ENCODE assay signal across 23 mouse cellular contexts in the genomic region with DNA sequence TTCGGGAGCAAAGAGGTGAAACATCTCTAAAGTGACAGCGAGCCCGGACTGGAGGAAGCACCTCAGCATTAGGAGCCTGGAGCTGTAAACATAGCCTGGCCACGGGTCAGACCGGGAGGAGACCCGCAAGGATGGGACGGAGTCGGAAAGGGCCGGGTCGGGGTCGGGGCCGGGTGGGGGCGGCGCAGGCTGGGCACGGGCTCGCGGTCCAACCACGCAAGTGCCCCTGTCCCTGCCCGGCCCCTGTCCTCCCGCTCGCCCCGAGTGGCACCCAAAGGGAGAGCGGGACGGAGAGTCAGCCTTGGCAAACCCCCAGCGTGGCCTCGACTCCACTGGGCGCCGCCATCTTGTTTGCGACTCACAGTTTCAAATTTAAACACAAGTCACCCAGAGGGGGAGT.
"Had no signal": no experiment of that assay in that cellular context is flagged by ENCODE, and none has a peak within 500 bp of the region (broad histone marks: within the 10 kb centered on the region; RNA-seq: fewer than 3 reads in every experiment).

No protein-coding gene starts in this region.

- H3K4me3 ChIP-seq: kidney, embryonic 15.5 days; layer of hippocampus, adult 2 months; limb, embryonic 10.5 days; limb, embryonic 13.5 days; liver, embryonic 12.5 days; liver, embryonic 15.5 days; midbrain, embryonic 12.5 days; midbrain, embryonic 15.5 days; neural tube, embryonic 12.5 days; neural tube, embryonic 15.5 days; stomach, embryonic 15.5 days had no signal

- DNase-seq: kidney, adult 8-10 months; kidney, postnatal 25 days; liver; lung, adult 2 months; lung, postnatal 14 days; lung, postnatal 4 days; retina, postnatal 1 day; right cerebral cortex, postnatal 25 days; spleen, adult 18-20 months; thymus, adult 2 months; thymus, postnatal 14 days; thymus, postnatal 4 days had no signal

- ATAC-seq: liver, embryonic 12.5 days; midbrain, embryonic 15.5 days had no signal

- H3K4me2 ChIP-seq: kidney, embryonic 15.5 days; limb, embryonic 13.5 days; liver, embryonic 12.5 days; liver, embryonic 15.5 days; midbrain, embryonic 12.5 days; midbrain, embryonic 15.5 days; neural tube, embryonic 12.5 days; neural tube, embryonic 15.5 days; stomach, embryonic 15.5 days had no signal

- H3K4me1 ChIP-seq: limb, embryonic 10.5 days; limb, embryonic 13.5 days; liver, embryonic 12.5 days had no signal

- H3K27ac ChIP-seq: kidney, embryonic 15.5 days; layer of hippocampus, adult 2 months; limb, embryonic 10.5 days; limb, embryonic 13.5 days; liver, embryonic 12.5 days; liver, embryonic 15.5 days; midbrain, embryonic 12.5 days; midbrain, embryonic 15.5 days; neural tube, embryonic 12.5 days; neural tube, embryonic 15.5 days; stomach, embryonic 15.5 days had no signal

- H3K36me3 ChIP-seq: kidney, embryonic 15.5 days; limb, embryonic 10.5 days; limb, embryonic 13.5 days; liver, embryonic 12.5 days; liver, embryonic 15.5 days; midbrain, embryonic 12.5 days; midbrain, embryonic 15.5 days; neural tube, embryonic 12.5 days; neural tube, embryonic 15.5 days; stomach, embryonic 15.5 days had no signal

- H3K27me3 ChIP-seq: kidney, embryonic 15.5 days; limb, embryonic 13.5 days; liver, embryonic 12.5 days; liver, embryonic 15.5 days; midbrain, embryonic 12.5 days; midbrain, embryonic 15.5 days; neural tube, embryonic 12.5 days; neural tube, embryonic 15.5 days; stomach, embryonic 15.5 days had no signal

- H3K9me3 ChIP-seq: kidney, embryonic 15.5 days; limb, embryonic 10.5 days; limb, embryonic 13.5 days; liver, embryonic 12.5 days; liver, embryonic 15.5 days; midbrain, embryonic 12.5 days; midbrain, embryonic 15.5 days; neural tube, embryonic 12.5 days; neural tube, embryonic 15.5 days; stomach, embryonic 15.5 days had no signal

- H3K9ac ChIP-seq: kidney, embryonic 15.5 days; limb, embryonic 13.5 days; liver, embryonic 12.5 days; liver, embryonic 15.5 days; midbrain, embryonic 12.5 days; midbrain, embryonic 15.5 days; neural tube, embryonic 12.5 days; neural tube, embryonic 15.5 days; stomach, embryonic 15.5 days had no signal
